Mouse (Mus musculus) stomach, postnatal 0 days (tissue): ENCODE measurements at regions not wholly inside any gene's neighbourhood (a gene's known extent, or its start where the extent isn't known, plus 50 kb on each side); places are given as distances from the start of the nearest gene placed in this dataset.
"Not testable (repeated sequence)": the region's sequence is repeated elsewhere in the genome, so short reads cannot be mapped to it uniquely, and the experiment has no call there.

Experiments
- ATAC-seq: fragments of 200-750 bp; cut with Nextera tagmentation; 2 replicates; pipeline ENCODE4 v1.8.0; 2017; ENCODE audit not compliant: low FRiP score, low TSS enrichment
- DNase-seq: peaks from one replicate; pipeline ENCODE4 v3.0.0-alpha.2; 2016; ENCODE audit warnings: low spot score
- H3K27ac ChIP-seq: fragments of 300-500 bp; sonication (generic); replicated peaks from 2 replicates; pipeline ENCODE4 v1.5.1; 2014; ENCODE audit warnings: mild to moderate bottlenecking, control low read depth
- H3K27me3 ChIP-seq: fragments of 300-500 bp; sonication (generic); 2 replicates; pipeline ENCODE4 v1.6.1; 2014; ENCODE audit warnings: low read length; ENCODE audit not compliant: control insufficient read depth, insufficient read depth
- H3K36me3 ChIP-seq: fragments of 300-500 bp; sonication (generic); 2 replicates; pipeline ENCODE4 v1.6.1; 2014; ENCODE audit warnings: low read length, mixed read lengths; ENCODE audit not compliant: control insufficient read depth, insufficient read depth
- H3K4me1 ChIP-seq: fragments of 300-500 bp; sonication (generic); replicated peaks from 2 replicates; pipeline ENCODE4 v1.6.1; 2014; ENCODE audit warnings: antibody characterized with exemption; ENCODE audit not compliant: control insufficient read depth, insufficient read depth
- H3K4me2 ChIP-seq: fragments of 300-500 bp; sonication (generic); replicated peaks from 2 replicates; pipeline ENCODE4 v1.6.1; 2014; ENCODE audit warnings: low read depth, mild to moderate bottlenecking, control low read depth, moderate library complexity
- H3K4me3 ChIP-seq: fragments of 300-500 bp; sonication (generic); 2 replicates; pipeline ENCODE4 v1.5.1; 2014; ENCODE audit warnings: low read depth, low read length, control low read depth
- H3K9ac ChIP-seq: fragments of 300-500 bp; sonication (generic); 2 replicates; pipeline ENCODE4 v1.6.1; 2014; ENCODE audit warnings: mild to moderate bottlenecking, low read length, control low read depth, mixed read lengths
- H3K9me3 ChIP-seq: fragments of 300-500 bp; sonication (generic); 2 replicates; pipeline ENCODE4 v1.6.1; 2016; ENCODE audit warnings: low read length; ENCODE audit not compliant: control insufficient read depth
- CTCF ChIP-seq: IDR thresholded peaks from 2 replicates; pipeline ENCODE4 v1.5.1; 2016; ENCODE audit warnings: antibody characterized with exemption, low read depth, mild to moderate bottlenecking, moderate library complexity
- EP300 ChIP-seq: optimal IDR thresholded peaks from 2 replicates; pipeline ENCODE3; 2016; ENCODE audit warnings: antibody characterized with exemption
- WGBS: fragments of 180-500 bp; shearing (Covaris S2); extraction: QIAGEN DNeasy Blood & Tissue Kit; methylation state at CpG from one replicate; pipeline ENCODE4 v1.1.7; 2014; 5-methylcytosine and 5-hydroxymethylcytosine counted together

DNA sequence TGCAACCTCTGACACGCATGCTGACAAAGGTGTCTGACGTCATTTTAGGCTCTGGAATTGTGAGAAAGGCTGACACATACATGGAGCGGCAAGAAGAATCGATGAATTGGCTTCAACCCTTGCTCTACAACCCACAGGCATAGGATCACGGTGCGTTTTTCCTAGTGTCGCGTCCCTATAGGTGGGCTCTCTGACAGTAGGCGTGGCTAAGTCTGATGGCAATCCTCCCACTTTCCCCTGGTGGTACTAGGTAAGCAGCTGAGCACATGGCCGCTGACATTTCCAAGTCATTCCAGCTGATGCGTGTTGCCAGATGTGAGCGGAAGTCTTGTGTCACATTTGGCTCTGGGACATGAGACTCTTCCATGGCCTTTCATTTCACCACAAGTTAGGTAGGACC lies 89.1 kb upstream of the Mdm1 start:
- Histone ChIP-seq H3K27me3 (no peaks in the 10 kb centered on the region), H3K4me1 (no peaks in the 10 kb centered on the region), H3K4me2 (no peak overlapping the region), H3K4me3 (no peak overlapping the region), H3K36me3 (no peaks in the 10 kb centered on the region), H3K27ac (no peak overlapping the region), H3K9ac (no peak overlapping the region), H3K9me3 (no peaks in the 10 kb centered on the region)
- DNase-seq (no peak), ATAC-seq (no peak)
- WGBS: 73% methylated on average over 12 of the region's 12 CpGs
- TF ChIP-seq CTCF: no peak
- no peak for TF ChIP-seq EP300

DNA sequence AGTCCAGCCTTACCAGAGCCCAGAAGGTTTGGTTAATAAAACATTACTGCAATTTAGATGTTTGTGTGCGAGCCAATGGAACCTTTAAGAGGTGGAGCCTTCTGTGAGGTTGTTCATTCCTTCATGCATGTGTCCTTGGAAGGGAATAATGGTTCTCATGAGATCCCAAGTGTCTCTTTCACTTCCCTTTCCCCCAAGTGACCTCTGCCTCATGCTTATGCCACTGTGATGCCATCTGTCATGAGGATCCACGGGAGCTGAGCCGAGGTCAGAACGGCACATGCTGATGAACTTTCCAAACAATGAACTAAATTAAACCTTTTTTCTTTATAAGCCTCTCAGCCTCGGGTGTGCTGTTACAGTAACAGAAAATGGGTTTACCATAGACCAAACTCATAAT lies 88.6 kb upstream of the Mdm1 start:
- Histone ChIP-seq H3K4me3 (no peak overlapping the region), H3K36me3 (no peaks in the 10 kb centered on the region), H3K4me1 (no peaks in the 10 kb centered on the region), H3K4me2 (no peak overlapping the region), H3K9ac (no peak overlapping the region), H3K27me3 (no peaks in the 10 kb centered on the region), H3K9me3 (no peaks in the 10 kb centered on the region), H3K27ac (no peak overlapping the region)
- DNase-seq: no peak
- 92% methylated on average over 5 of the region's 5 CpGs for WGBS
- TF ChIP-seq CTCF: no peak
- TF ChIP-seq EP300: no peak
- no peak for ATAC-seq

DNA sequence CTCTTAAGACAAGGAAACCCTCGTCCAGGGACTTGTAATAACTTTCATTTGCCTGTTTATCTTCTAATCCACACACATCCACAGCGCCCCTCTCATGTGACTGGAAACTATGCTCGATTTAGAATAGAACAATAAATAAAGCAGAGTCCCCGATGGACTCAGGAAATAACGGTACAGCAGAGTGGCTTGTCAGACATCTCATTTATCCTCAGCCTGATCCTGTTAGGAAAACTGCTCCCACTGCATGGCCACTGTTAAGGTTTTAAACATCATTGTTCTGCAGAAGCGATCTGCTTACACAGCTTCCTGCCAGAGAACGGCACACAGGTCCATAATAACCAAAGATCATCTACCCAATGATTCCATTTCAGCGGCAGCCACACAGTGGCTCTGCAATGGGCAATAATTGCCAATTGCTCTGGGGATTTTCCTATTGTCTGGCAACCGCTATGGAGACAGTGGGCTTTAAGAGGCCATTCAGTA lies 84.8 kb upstream of the Mdm1 start:
- ATAC-seq (no peak), DNase-seq (no peak)
- no peak overlapping the region for H3K27ac ChIP-seq
- H3K4me2 ChIP-seq: no peak overlapping the region
- 36% methylated on average over 9 of the region's 9 CpGs for WGBS
- TF ChIP-seq CTCF (no peak), EP300 (no peak)
- H3K9ac ChIP-seq: no peak overlapping the region
- no peaks in the 10 kb centered on the region for H3K4me1 ChIP-seq
- H3K27me3 ChIP-seq: no peaks in the 10 kb centered on the region
- no peaks in the 10 kb centered on the region for H3K36me3 ChIP-seq
- H3K9me3 ChIP-seq: no peaks in the 10 kb centered on the region
- no peak overlapping the region for H3K4me3 ChIP-seq

DNA sequence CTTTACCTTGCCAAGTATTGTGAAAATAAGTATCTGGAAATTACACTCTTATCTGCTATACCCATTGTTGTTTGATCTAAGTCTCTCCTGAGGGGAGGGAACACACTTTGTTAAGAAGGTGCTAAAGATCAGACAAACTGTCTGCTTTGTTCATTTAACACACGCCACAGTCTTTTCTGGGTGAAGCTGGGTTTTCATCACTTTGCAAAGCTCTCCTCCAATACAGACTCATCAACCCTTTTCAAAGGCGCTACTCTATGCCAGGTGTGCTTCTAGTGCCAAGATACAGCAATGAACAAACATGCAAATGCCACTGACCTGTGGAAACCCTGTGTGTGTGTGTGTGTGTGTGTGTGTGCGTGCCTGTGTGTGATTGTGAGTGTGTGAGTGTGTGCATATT lies 84.1 kb upstream of the Mdm1 start:
- H3K27ac ChIP-seq: no peak overlapping the region
- no peak overlapping the region for H3K4me2 ChIP-seq
- no peaks in the 10 kb centered on the region for H3K27me3 ChIP-seq
- WGBS: 78% methylated on average over 3 of the region's 3 CpGs
- no peak for DNase-seq
- no peak overlapping the region for H3K4me3 ChIP-seq
- no peaks in the 10 kb centered on the region for H3K9me3 ChIP-seq
- no peak for ATAC-seq
- no peak for TF ChIP-seq EP300
- H3K36me3 ChIP-seq: no peaks in the 10 kb centered on the region
- H3K4me1 ChIP-seq: no peaks in the 10 kb centered on the region
- no peak overlapping the region for H3K9ac ChIP-seq

DNA sequence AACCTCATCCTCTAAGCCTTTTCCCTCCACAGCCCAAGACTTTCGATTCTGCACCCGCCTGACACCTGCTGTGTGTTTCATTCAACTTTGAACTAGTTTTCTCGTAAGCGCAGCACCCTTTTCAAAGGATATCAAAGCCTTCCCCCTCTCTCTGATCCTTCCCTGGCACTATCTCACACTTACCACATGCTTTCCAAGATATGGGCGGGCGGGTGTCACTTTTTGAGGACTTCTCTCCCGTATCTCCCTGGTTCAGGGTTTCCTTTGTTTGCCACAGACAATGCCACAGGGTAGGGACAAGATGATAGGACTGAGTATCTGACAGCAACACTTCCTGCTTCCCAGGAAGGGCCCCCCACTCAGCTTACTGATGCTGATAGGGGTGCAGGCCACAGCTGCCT lies 76.8 kb upstream of the Mdm1 start:
- no peak overlapping the region for H3K4me3 ChIP-seq
- TF ChIP-seq CTCF: no peak
- no peak for TF ChIP-seq EP300
- no peaks in the 10 kb centered on the region for H3K36me3 ChIP-seq
- H3K4me1 ChIP-seq: no peaks in the 10 kb centered on the region
- no peak overlapping the region for H3K27ac ChIP-seq
- ATAC-seq (no peak), DNase-seq (no peak)
- no peak overlapping the region for H3K9ac ChIP-seq
- WGBS: 65% methylated on average over 7 of the region's 7 CpGs
- H3K27me3 ChIP-seq: no peaks in the 10 kb centered on the region
- H3K4me2 ChIP-seq: no peak overlapping the region
- H3K9me3 ChIP-seq: no peaks in the 10 kb centered on the region

DNA sequence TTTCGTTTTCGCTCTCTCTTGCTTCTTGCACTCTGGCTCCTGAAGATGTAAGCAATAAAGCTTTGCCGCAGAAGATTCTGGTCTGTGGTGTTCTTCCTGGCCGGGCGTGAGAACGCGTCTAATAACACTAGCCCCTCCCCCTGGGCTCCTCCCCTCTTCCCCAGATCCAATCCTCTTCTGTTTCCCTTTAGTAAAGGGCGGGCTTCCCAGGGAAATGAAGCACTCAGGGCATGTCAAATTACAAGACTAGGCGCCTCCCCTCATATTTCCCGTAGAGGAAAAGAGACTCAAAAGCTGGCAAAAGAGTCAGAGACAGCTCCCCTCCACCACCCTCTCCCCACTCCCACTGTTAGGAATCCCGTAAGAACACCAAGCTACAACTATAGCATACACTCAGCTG lies 65.3 kb upstream of the Mdm1 start:
- not testable (repeated sequence) for ATAC-seq, H3K9ac ChIP-seq, H3K4me3 ChIP-seq, H3K4me1 ChIP-seq, H3K27me3 ChIP-seq, DNase-seq, H3K27ac ChIP-seq, H3K36me3 ChIP-seq, H3K9me3 ChIP-seq, H3K4me2 ChIP-seq
- 99% methylated on average over 8 of the region's 11 CpGs for WGBS
